Mouse (Mus musculus) liver, embryonic 13.5 days (tissue): ENCODE data around the gene Il27. TPM values are rescaled to one million over a fixed set of nuclear protein-coding genes. Genes with fewer than 3 reads are reported as not detected.
"Not testable (repeated sequence)": the region's sequence is repeated elsewhere in the genome, so short reads cannot be mapped to it uniquely, and the experiment has no call there.

Source experiments
- ATAC-seq: fragments of 200-750 bp; cut with Nextera tagmentation; 2 replicates; pipeline ENCODE4 v1.8.0; 2017; ENCODE audit warnings: low read depth, mild to moderate bottlenecking, moderate number of reproducible peaks, moderate library complexity
- DNase-seq: peaks from one replicate; pipeline ENCODE4 v3.0.0; 2022
- H3K27ac ChIP-seq: fragments of 300-500 bp; sonication (generic); 2 replicates; pipeline ENCODE4 v1.5.1; 2015; ENCODE audit warnings: moderate library complexity, mild to moderate bottlenecking, inconsistent platforms
- H3K27me3 ChIP-seq: fragments of 300-500 bp; sonication (generic); 2 replicates; pipeline ENCODE4 v1.6.1; 2015; ENCODE audit warnings: mild to moderate bottlenecking, inconsistent platforms
- H3K36me3 ChIP-seq: fragments of 300-500 bp; sonication (generic); 2 replicates; pipeline ENCODE4 v1.6.1; 2015; ENCODE audit warnings: mild to moderate bottlenecking, inconsistent platforms
- H3K4me1 ChIP-seq: fragments of 300-500 bp; sonication (generic); replicated peaks from 2 replicates; pipeline ENCODE4 v1.6.1; 2015; ENCODE audit warnings: inconsistent platforms
- H3K4me2 ChIP-seq: fragments of 300-500 bp; sonication (generic); 2 replicates; pipeline ENCODE4 v1.6.1; 2015; ENCODE audit warnings: inconsistent platforms, mild to moderate bottlenecking, moderate library complexity
- H3K4me3 ChIP-seq: fragments of 300-500 bp; sonication (generic); replicated peaks from 2 replicates; pipeline ENCODE4 v1.5.1; 2015; ENCODE audit warnings: mild to moderate bottlenecking, inconsistent platforms
- H3K9ac ChIP-seq: fragments of 300-500 bp; sonication (generic); 2 replicates; pipeline ENCODE4 v1.6.1; 2015; ENCODE audit warnings: mild to moderate bottlenecking, inconsistent platforms
- H3K9me3 ChIP-seq: fragments of 300-500 bp; sonication (generic); replicated peaks from 2 replicates; pipeline ENCODE4 v1.6.1; 2016; ENCODE audit warnings: inconsistent platforms
- WGBS: fragments of 180-500 bp; shearing (Covaris S2); methylation state at CpG from one replicate; pipeline ENCODE4 v1.1.7; 2015; ENCODE audit not compliant: insufficient replicate concordance; 5-methylcytosine and 5-hydroxymethylcytosine counted together
- polyA plus RNA-seq: library from polyadenylated mRNA; unstranded; fragments of >200 nt; fragmentation: Nextera tagmentation; extraction: Ambion mirVana; gene quantifications from 2 replicates; pipeline ENCODE4 v1.2.1, GENCODE M21; 2015

Il27 gene
- polyA plus RNA-seq = not detected in 2 replicates

DNA sequence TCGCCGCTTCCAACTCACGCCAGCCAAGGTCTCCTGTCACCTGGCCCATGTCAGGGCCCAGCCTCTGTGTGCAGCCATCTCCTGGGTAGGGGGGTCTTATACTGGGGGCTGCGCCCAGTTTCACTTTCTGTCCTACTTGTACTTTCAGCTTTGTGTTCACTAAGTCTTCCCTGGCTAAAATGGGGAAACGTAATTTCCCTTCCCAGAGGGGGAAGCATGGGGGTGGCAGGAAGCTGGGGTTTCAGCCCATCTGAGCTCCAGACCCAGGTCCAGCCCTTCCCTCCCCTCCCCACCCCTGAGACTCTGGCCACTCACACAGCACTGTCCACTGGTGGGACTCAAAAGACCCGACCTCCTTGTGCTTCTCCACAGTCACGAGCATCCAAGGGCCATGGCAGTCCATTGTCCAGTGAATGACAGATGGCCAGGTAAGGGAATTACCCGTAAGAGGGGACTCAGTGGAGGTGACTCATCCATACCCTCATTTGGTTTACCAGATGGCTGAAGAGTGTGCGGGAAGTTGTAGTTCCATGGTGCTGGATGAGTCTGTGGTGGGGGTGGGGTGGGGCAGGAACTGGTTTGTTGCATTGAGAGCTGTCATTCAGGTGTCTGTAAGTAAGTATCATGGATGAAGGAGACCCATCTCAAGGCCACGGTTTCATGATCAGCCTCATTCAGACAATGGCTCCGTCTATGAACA lies at the start of gene Il27:
Gene Il27 (minus strand): TSS at position 80 of the 700 bp plus-strand sequence.
- Histone ChIP-seq H3K27ac (no peak within 1 kb of the TSS), H3K9ac (no peak within 1 kb of the TSS), H3K36me3 (no peaks in the 10 kb centered on the region), H3K4me2 (no peak within 1 kb of the TSS), H3K27me3 (no peaks in the 10 kb centered on the region), H3K9me3 (no peaks in the 10 kb centered on the region), H3K4me1 (0 out of 2 replicates have a peak, but pooled peaks cover 4% of the 10 kb centered on the region), H3K4me3 (no peak within 1 kb of the TSS)
- DNase-seq = no peak
- no peak for ATAC-seq
- WGBS = 51% methylated on average over 11 of the region's 11 CpGs

DNA sequence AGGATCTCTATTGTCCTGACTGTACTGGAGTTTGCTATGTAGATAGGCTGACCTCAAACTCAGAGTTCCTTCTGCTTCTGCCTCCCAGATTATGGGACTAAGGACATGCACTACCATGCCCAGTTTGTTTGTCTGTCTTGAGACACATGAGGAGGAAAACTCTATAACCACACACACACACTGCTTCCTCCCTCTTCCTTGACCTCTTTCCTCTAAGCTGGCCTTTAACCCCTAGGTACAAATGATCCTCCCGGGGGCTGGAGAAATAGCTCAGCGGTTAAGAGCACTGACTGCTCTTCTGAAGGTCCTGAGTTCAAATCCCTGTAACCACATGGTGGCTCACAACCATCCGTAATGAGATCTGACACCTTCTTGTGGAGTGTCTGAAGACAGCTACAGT lies 49.6 kb upstream of the Il27 start:
- no peaks in the 10 kb centered on the region for H3K9me3 ChIP-seq
- no peak overlapping the region for H3K4me2 ChIP-seq
- ATAC-seq (no peak), DNase-seq (no peak)
- WGBS = 39% methylated on average over 3 of the region's 3 CpGs
- H3K4me1 ChIP-seq = peaks cover 13% of the 10 kb centered on the region
- H3K9ac ChIP-seq = no peak overlapping the region
- H3K36me3 ChIP-seq = no peaks in the 10 kb centered on the region
- no peak overlapping the region for H3K27ac ChIP-seq
- no peaks in the 10 kb centered on the region for H3K27me3 ChIP-seq
- H3K4me3 ChIP-seq = no peak overlapping the region

DNA sequence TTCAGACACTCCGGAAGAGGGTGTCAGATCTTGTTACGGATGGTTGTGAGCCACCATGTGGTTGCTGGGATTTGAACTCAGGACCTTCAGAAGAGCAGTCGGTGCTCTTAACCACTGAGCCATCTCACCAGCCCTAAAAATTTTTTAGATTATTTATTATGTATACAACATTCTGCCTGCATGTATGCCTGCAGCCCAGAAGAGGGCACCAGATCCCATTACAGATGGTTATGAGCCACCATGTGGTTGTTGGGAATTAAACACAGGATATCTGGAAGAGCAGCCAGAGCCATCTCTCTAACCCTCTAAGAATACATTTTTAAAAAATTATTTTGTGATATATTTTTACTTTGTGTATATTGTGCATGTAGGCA lies 48.5 kb upstream of the Il27 start:
- not testable (repeated sequence) for H3K36me3 ChIP-seq, DNase-seq, H3K27me3 ChIP-seq, H3K4me1 ChIP-seq, H3K4me3 ChIP-seq, H3K4me2 ChIP-seq, H3K27ac ChIP-seq, H3K9me3 ChIP-seq, H3K9ac ChIP-seq
- ATAC-seq = peak; percentile 39; the same call in 1 of the 2 replicates
- WGBS = 40% methylated on average over 3 of the region's 3 CpGs

DNA sequence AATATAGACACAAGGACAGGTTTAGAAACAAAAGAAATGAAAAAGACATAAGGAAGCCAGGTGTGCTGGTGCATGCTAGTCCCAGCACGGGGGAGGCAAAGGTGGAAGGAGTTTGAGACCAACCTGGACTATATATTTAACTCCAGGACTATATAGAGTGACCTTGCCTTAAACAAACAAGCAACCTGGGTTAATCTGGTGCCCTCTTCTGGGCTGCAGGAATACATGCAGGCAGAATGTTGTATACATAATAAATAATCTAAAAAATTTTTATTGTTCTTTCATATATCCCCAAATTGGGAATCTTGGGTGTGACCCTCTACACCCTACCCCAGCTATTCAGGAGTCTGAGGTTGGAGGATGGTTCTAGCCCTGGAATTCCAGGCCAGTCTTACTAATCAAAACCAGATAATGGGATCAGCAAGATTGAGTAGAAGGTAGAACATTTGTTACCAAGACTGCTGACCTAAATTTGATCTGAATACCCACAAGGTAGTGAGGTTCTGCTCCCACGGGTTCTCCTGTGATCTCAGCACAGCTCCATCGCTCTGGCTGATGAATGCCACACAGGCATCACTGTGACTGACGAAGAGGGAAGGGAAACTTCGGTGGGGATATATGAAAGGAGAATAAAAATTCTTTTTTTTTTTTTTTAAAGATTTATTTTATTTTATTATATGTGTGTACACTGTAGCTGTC lies 48.0 kb upstream of the Il27 start:
- Histone ChIP-seq H3K9ac (no peak overlapping the region), H3K27me3 (no peaks in the 10 kb centered on the region), H3K9me3 (no peaks in the 10 kb centered on the region), H3K4me3 (no peak overlapping the region), H3K4me1 (peaks cover 7% of the 10 kb centered on the region), H3K36me3 (no peaks in the 10 kb centered on the region), H3K27ac (no peak overlapping the region), H3K4me2 (no peak overlapping the region)
- DNase-seq (no peak), ATAC-seq (peak; percentile 39)
- 60% methylated on average over 5 of the region's 5 CpGs for WGBS

DNA sequence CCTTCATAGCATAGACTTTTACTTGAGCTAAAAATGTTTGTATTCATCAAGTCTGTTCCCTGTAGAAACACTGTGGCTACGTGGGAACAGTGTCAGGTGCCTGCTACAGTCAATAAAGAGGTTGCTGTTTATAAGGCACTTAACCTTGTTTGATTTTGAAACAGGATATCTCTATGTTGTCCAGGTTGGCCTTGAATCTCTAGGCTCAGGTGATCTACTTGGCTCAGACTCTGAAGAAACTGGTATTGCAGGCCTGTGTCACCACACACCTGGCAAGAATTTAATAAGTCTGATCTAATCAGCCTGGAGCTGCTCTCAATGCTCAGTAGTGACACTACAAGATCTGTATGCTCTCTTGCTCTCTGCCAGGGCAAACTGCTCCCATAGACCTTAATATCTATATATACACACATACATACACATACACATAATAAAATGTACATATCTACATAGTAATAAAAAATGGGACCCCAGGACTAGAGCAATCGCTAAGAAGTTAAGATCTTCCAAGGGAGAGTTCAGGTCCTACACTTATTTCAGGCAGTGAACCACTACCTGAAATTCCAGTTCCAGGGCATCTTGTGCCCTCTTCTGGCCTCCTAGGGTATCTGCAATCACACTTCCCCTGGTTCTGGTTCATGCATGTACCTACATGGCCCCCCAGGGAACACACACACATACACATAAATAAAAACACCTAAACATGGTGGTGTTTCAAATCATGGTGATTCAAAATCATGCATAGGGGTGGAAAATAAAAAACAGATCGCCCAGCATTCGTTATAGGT lies 42.2 kb upstream of the Il27 start:
- DNase-seq (no peak), ATAC-seq (no peak)
- Histone ChIP-seq H3K9ac (no peak overlapping the region), H3K4me3 (no peak overlapping the region), H3K27me3 (no peaks in the 10 kb centered on the region), H3K4me2 (no peak overlapping the region), H3K9me3 (no peaks in the 10 kb centered on the region), H3K4me1 (peaks cover 12% of the 10 kb centered on the region), H3K27ac (no peak overlapping the region), H3K36me3 (no peaks in the 10 kb centered on the region)
- 8% methylated on average over 4 of the region's 4 CpGs for WGBS

DNA sequence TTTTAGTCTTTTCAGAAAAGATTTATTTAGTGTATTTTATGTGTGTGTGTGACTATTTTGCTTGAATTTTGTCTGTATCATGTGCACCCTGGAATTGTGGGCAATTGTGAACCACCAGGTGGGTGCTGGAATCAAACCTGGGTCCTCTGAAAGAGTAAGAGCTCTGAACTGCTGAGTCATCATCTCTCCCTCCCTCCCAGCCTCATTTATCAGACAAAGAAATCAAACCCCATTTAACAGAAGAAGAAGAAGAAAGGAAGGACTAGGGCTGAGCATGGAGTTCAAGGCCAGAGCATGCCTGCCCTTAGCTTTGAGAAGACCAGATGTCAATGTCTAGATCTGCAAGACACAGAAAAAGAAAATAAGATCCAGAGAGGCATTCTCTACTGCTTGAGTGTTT lies 40.6 kb upstream of the Il27 start:
- Histone ChIP-seq H3K36me3 (no peaks in the 10 kb centered on the region), H3K27me3 (no peaks in the 10 kb centered on the region), H3K9me3 (no peaks in the 10 kb centered on the region), H3K9ac (no peak overlapping the region), H3K4me1 (peaks cover 12% of the 10 kb centered on the region), H3K4me3 (no peak overlapping the region), H3K4me2 (no peak overlapping the region), H3K27ac (no peak overlapping the region)
- ATAC-seq (no peak), DNase-seq (no peak)

DNA sequence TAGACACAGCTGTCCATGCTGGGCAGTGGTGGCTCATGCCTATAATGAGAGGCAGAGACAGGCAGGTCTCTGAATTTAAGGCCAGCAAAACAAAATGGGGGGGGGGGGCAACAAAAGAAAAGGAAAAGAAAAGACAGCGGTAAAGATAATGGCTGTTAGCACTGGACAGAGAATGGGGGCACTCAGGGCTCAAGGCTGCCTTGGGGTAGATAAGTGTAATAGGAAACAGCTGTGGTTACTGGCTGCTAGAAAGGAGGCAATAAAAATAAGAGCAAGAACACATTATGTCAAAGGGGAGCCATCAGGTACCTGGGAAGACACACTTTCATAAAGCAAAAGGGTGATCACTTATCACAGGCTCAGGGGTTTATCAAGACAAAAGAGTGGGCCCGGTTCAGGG lies 37.7 kb upstream of the Il27 start:
- no peak for DNase-seq
- whole genome bisulfite sequencing = 13% methylated on average over 2 of the region's 2 CpGs
- no peak overlapping the region for H3K27ac ChIP-seq
- ATAC-seq = peak; percentile 41; the same call in 1 of the 2 replicates
- no peak overlapping the region for H3K4me3 ChIP-seq
- no peaks in the 10 kb centered on the region for H3K9me3 ChIP-seq
- no peak overlapping the region for H3K9ac ChIP-seq
- no peak overlapping the region for H3K4me2 ChIP-seq
- peaks cover 15% of the 10 kb centered on the region for H3K4me1 ChIP-seq
- H3K36me3 ChIP-seq = no peaks in the 10 kb centered on the region
- no peaks in the 10 kb centered on the region for H3K27me3 ChIP-seq

DNA sequence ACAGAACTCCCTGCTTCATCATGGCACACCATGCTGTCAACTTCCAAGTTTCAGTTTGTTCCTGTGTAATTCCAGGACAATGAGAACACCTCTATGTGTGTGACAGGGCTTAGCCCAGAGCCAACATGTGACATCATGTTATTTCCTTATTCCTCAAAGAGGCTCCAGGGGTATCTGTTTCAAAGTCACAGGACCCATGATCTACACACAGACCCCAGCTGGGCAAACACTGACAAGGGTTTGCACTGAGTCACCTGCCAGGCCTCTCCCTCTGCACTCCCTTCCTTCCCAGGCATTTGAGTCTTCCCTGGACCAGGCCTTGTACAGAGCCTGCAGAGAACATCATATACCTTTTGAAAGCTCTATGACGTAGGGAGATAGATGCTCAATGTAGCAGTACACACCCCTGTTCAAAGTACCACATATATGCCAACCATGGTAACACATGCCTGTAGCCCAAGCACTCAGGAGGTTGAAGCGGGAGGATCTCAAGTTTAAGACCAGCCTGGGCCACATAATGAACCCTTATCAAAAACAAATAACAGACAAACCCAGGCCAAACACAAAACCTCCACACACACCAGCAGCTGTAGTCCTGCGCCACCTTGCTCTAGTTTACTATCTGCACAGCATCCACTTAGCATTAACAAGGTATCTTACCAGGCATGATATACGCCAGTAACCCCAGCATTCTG lies 36.2 kb upstream of the Il27 start, which contains the start of gene Nupr1:
Gene Nupr1 (minus strand): TSS at position 38 of the 695 bp plus-strand sequence.
- Histone ChIP-seq H3K4me1 (peaks cover 18% of the 10 kb centered on the region), H3K9ac (no peak within 1 kb of the TSS), H3K9me3 (no peaks in the 10 kb centered on the region), H3K36me3 (no peaks in the 10 kb centered on the region), H3K27me3 (no peaks in the 10 kb centered on the region), H3K4me3 (no peak within 1 kb of the TSS), H3K27ac (no peak within 1 kb of the TSS), H3K4me2 (no peak within 1 kb of the TSS)
- WGBS = 68% methylated on average over 4 of the region's 4 CpGs
- no peak for ATAC-seq
- no peak for DNase-seq

DNA sequence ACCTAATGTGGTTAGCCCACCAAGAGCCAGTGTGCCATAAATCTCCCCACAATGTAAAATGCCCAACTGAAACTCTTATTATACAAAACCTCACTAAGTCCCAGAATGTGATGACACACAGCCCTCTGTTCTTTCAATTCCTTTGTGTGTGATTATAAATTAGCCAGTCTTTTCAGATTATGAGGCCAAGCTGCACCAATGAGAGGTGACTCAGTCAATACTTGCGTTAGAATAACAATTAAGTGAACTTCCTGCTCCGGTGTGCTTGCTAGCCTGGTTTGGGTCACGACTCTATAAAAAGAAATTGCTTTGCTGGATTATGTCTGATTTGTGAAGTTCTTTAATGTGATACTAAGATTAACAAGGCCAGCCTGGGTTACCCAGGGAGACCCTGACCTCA lies 35.2 kb upstream of the Il27 start:
- no peak for ATAC-seq
- no peak overlapping the region for H3K9ac ChIP-seq
- no peak overlapping the region for H3K4me2 ChIP-seq
- no peaks in the 10 kb centered on the region for H3K36me3 ChIP-seq
- DNase-seq = no peak
- H3K4me1 ChIP-seq = peaks cover 24% of the 10 kb centered on the region
- no peak overlapping the region for H3K4me3 ChIP-seq
- WGBS = 54% methylated on average over 3 of the region's 3 CpGs
- H3K27me3 ChIP-seq = no peaks in the 10 kb centered on the region
- H3K27ac ChIP-seq = no peak overlapping the region
- no peaks in the 10 kb centered on the region for H3K9me3 ChIP-seq

DNA sequence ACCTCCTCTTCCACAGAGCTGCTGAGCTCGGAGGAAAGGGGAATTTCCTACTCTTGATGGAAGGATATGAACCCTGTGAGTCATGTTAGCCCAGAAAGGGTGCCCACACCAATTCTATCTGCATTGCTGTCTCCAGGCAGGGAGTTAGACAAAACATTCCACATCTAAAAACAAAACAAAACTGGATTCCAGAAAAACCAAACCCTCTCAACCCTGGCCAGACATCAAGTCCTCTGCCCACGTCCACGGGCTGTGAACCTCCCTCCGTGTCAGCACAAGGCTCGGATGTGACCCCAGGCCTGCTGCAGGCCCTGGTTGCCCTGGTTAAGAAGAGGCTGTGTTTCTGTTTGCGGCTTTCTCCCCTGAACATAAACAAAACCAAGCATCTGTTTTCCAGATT lies 33.4 kb upstream of the Il27 start:
- Histone ChIP-seq H3K9me3 (no peaks in the 10 kb centered on the region), H3K4me3 (no peak overlapping the region), H3K9ac (0 out of 2 replicates have a peak overlapping the region, but pooled peaks have one; percentile 16), H3K27ac (no peak overlapping the region), H3K36me3 (no peaks in the 10 kb centered on the region), H3K4me1 (peaks cover 43% of the 10 kb centered on the region), H3K4me2 (no peak overlapping the region), H3K27me3 (no peaks in the 10 kb centered on the region)
- WGBS = 65% methylated on average over 6 of the region's 6 CpGs
- DNase-seq (no peak), ATAC-seq (no peak)
